Mouse (Mus musculus): Measurements from ENCODE around the gene Wdfy1. TPM values are rescaled to one million over a fixed set of nuclear protein-coding genes. Genes with fewer than 3 reads are reported as not detected.

Wdfy1 gene
- total and polyA plus RNA-seq, 2 experiments from 2014 or later = 73.6 to 77.7 TPM

GRCm38 (mm10) chr1:79761106-79761916 lies 14.6 kb downstream of the Wdfy1 start:
- H3K4me1 ChIP-seq (ENCODE audit: insufficient read depth, low read length) = peaks cover 15% of the 10 kb centered on the region

DNA sequence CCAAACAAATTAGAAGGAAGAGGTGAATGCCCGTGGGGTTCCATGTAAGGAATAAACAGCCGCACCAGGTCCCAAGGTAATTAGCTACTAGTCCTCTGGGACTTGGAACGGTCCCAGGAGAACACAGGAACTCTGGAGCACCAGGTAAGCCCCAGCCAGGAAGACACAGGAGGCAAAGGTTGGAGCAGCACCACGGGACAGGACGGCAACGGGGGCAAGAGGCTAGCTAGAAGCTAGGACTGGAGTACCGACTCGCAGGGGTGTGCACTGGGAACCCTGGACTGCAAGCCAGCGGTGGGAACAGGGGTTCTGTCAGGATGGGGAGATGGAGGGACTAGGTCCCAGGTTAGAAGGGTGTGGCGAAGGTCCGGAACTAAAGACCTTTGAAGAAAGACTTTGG lies 15.3 kb downstream of the Wdfy1 start:
- peak overlapping the region; percentile 80 for H3K9ac ChIP-seq (replicated peaks; ENCODE audit: low read length)
- H3K4me3 ChIP-seq (ENCODE audit: low read length) = peak overlapping the region; percentile 82
- no peaks in the 10 kb centered on the region for H3K9me3 ChIP-seq (ENCODE audit: low read length)
- DNase-seq (ENCODE audit: low spot score) = no peak
- no peak for TF ChIP-seq CTCF (IDR thresholded peaks at IDR 0.05; ENCODE audit: low read depth)
- H3K4me2 ChIP-seq (ENCODE audit: low read depth, low read length) = peak overlapping the region; percentile 98
- H3K4me1 ChIP-seq (ENCODE audit: insufficient read depth, low read length) = peaks cover 15% of the 10 kb centered on the region
- no peaks in the 10 kb centered on the region for H3K27me3 ChIP-seq (ENCODE audit: insufficient read depth, low read length)
- WGBS = 4% methylated on average over 11 of the region's 11 CpGs
- ATAC-seq = no peak; the same call in 1 of the 2 replicates
- H3K36me3 ChIP-seq (ENCODE audit: insufficient read depth, low read length) = no peaks in the 10 kb centered on the region
- 0 out of 2 replicates have a peak overlapping the region, but pooled peaks have one; percentile 54 for H3K27ac ChIP-seq

More at GRCm38 (mm10) chr1:79761106-79761916, 14.6 kb downstream of the Wdfy1 start:
- peak overlapping the region; percentile 54 for H3K27ac ChIP-seq
- no peaks in the 10 kb centered on the region for H3K36me3 ChIP-seq (ENCODE audit: insufficient read depth, low read length)
- no peaks in the 10 kb centered on the region for H3K9me3 ChIP-seq (ENCODE audit: low read length)
- H3K4me3 ChIP-seq (ENCODE audit: low read length) = peak overlapping the region; percentile 82
- H3K4me2 ChIP-seq (ENCODE audit: low read depth, low read length) = peak overlapping the region; percentile 98
- DNase-seq (ENCODE audit: low spot score) (peak; percentile 96), ATAC-seq (peak; percentile 97)
- no peaks in the 10 kb centered on the region for H3K27me3 ChIP-seq (ENCODE audit: insufficient read depth, low read length)
- WGBS = under 1% methylated on average over 65 of the region's 65 CpGs
- no peak for TF ChIP-seq CTCF (IDR thresholded peaks at IDR 0.05; ENCODE audit: low read depth)
- peak overlapping the region; percentile 80 for H3K9ac ChIP-seq (replicated peaks; ENCODE audit: low read length)

- WGBS = 65% methylated on average over 5 of the region's 5 CpGs
- no peak overlapping the region for H3K27ac ChIP-seq
- no peak for ATAC-seq
Measured at GRCm38 (mm10) chr1:79759436-79759972, 16.4 kb downstream of the Wdfy1 start.

GRCm38 (mm10) chr1:79759006-79759405 lies 16.9 kb downstream of the Wdfy1 start:
- no peak for ATAC-seq
- no peaks in the 10 kb centered on the region for H3K9me3 ChIP-seq (ENCODE audit: low read length)
- H3K9ac ChIP-seq (replicated peaks; ENCODE audit: low read length) = no peak overlapping the region
- no peak for TF ChIP-seq CTCF (IDR thresholded peaks at IDR 0.05; ENCODE audit: low read depth)
- 39% methylated on average over 2 of the region's 2 CpGs for WGBS
- H3K27me3 ChIP-seq (ENCODE audit: insufficient read depth, low read length) = no peaks in the 10 kb centered on the region
- peaks cover 15% of the 10 kb centered on the region for H3K4me1 ChIP-seq (ENCODE audit: insufficient read depth, low read length)
- H3K4me3 ChIP-seq (ENCODE audit: low read length) = no peak overlapping the region
- no peak for DNase-seq (ENCODE audit: low spot score)
- peak overlapping the region; percentile 98; the same call in 1 of the 2 replicates for H3K4me2 ChIP-seq (ENCODE audit: low read depth, low read length)
- H3K27ac ChIP-seq = no peak overlapping the region
- H3K36me3 ChIP-seq (ENCODE audit: insufficient read depth, low read length) = no peaks in the 10 kb centered on the region

More at GRCm38 (mm10) chr1:79759436-79759972, 16.4 kb downstream of the Wdfy1 start:
- no peak for DNase-seq (ENCODE audit: low spot score)
- Histone ChIP-seq H3K36me3 (ENCODE audit: insufficient read depth, low read length) (no peaks in the 10 kb centered on the region), H3K4me1 (ENCODE audit: insufficient read depth, low read length) (peaks cover 15% of the 10 kb centered on the region), H3K4me3 (ENCODE audit: low read length) (peak overlapping the region; percentile 16), H3K4me2 (ENCODE audit: low read depth, low read length) (peak overlapping the region; percentile 98), H3K9me3 (ENCODE audit: low read length) (no peaks in the 10 kb centered on the region), H3K27me3 (ENCODE audit: insufficient read depth, low read length) (no peaks in the 10 kb centered on the region), H3K9ac (replicated peaks; ENCODE audit: low read length) (0 out of 2 replicates have a peak overlapping the region, but pooled peaks have one; percentile 19)
- no peak for TF ChIP-seq CTCF (IDR thresholded peaks at IDR 0.05; ENCODE audit: low read depth)

DNA sequence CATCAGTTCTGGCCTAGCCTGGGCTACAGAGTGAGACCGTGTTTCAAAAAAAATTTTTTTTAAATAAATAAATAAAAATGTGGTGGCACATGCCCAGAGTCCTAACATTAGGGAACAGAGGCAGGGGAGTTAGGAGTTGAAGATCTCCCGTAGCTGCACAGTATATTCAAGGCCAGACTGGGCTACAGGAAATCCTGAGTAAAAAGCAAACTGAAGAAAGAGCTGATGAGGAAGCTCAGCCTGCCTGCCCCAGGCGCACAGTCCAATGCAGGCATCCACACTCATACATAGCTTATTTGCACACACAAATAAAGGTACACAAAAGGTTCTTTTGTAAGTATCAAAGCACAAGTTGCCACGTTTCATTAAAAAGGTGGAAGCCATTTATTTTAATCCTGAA lies 18.3 kb downstream of the Wdfy1 start:
- no peaks in the 10 kb centered on the region for H3K9me3 ChIP-seq (ENCODE audit: low read length)
- WGBS = 76% methylated on average over 4 of the region's 4 CpGs
- H3K4me3 ChIP-seq (ENCODE audit: low read length) = no peak overlapping the region
- no peak for TF ChIP-seq CTCF (IDR thresholded peaks at IDR 0.05; ENCODE audit: low read depth)
- DNase-seq (ENCODE audit: low spot score) (no peak), ATAC-seq (no peak)
- no peak overlapping the region for H3K27ac ChIP-seq
- no peak overlapping the region for H3K4me2 ChIP-seq (ENCODE audit: low read depth, low read length)
- H3K4me1 ChIP-seq (ENCODE audit: insufficient read depth, low read length) = peaks cover 15% of the 10 kb centered on the region
- no peaks in the 10 kb centered on the region for H3K36me3 ChIP-seq (ENCODE audit: insufficient read depth, low read length)
- H3K9ac ChIP-seq (replicated peaks; ENCODE audit: low read length) = 0 out of 2 replicates have a peak overlapping the region, but pooled peaks have one; percentile 21
- no peaks in the 10 kb centered on the region for H3K27me3 ChIP-seq (ENCODE audit: insufficient read depth, low read length)

DNA sequence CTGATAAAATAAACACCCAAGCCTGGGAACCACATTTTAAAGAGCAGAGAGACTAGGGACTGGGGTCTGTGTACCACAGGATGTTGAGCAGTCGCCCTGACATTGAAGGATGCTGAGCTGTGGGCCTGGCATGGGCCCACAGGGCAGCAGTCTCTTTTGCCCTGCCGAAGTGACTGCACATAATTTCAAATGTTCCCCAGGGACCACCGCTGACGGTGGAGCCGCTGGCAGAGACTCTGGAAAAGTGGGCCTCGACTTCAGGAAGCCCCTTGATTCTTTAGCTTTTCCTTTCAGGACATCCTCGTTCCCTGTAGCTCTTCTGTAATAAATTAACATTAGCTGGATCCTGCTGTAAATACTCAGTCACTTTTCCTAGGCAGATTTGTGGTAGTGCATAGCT lies 18.8 kb downstream of the Wdfy1 start:
- H3K4me2 ChIP-seq (ENCODE audit: low read depth, low read length) = no peak overlapping the region
- no peak for TF ChIP-seq CTCF (IDR thresholded peaks at IDR 0.05; ENCODE audit: low read depth)
- H3K27ac ChIP-seq = no peak overlapping the region
- peaks cover 15% of the 10 kb centered on the region for H3K4me1 ChIP-seq (ENCODE audit: insufficient read depth, low read length)
- H3K9me3 ChIP-seq (ENCODE audit: low read length) = no peaks in the 10 kb centered on the region
- no peaks in the 10 kb centered on the region for H3K27me3 ChIP-seq (ENCODE audit: insufficient read depth, low read length)
- DNase-seq (ENCODE audit: low spot score) (no peak), ATAC-seq (no peak)
- no peaks in the 10 kb centered on the region for H3K36me3 ChIP-seq (ENCODE audit: insufficient read depth, low read length)
- H3K9ac ChIP-seq (replicated peaks; ENCODE audit: low read length) = peak overlapping the region; percentile 21; the same call in 1 of the 2 replicates
- WGBS = 52% methylated on average over 7 of the region's 7 CpGs
- H3K4me3 ChIP-seq (ENCODE audit: low read length) = no peak overlapping the region

Data from hindbrain, postnatal 0 days (tissue).